Mouse (Mus musculus) neural tube, embryonic 15.5 days (tissue): ENCODE results near the gene 4930595D18Rik. TPM values are rescaled to one million over a fixed set of nuclear protein-coding genes. Genes with fewer than 3 reads are reported as not detected.

Source experiments
- ATAC-seq: fragments of 200-750 bp; cut with Nextera tagmentation; 2 replicates; pipeline ENCODE4 v1.8.0; 2017; ENCODE audit warnings: mild to moderate bottlenecking, moderate TSS enrichment, moderate library complexity; ENCODE audit not compliant: low FRiP score
- H3K27ac ChIP-seq: fragments of 300-500 bp; sonication (generic); replicated peaks from 2 replicates; pipeline ENCODE4 v1.5.1; 2015; ENCODE audit warnings: mild to moderate bottlenecking, inconsistent platforms
- H3K27me3 ChIP-seq: fragments of 300-500 bp; sonication (generic); replicated peaks from 2 replicates; pipeline ENCODE4 v1.6.1; 2015; ENCODE audit warnings: inconsistent platforms
- H3K36me3 ChIP-seq: fragments of 300-500 bp; sonication (generic); 2 replicates; pipeline ENCODE4 v1.6.1; 2015; ENCODE audit warnings: inconsistent platforms
- H3K4me1 ChIP-seq: fragments of 300-500 bp; sonication (generic); 2 replicates; pipeline ENCODE4 v1.6.1; 2015; ENCODE audit warnings: inconsistent platforms
- H3K4me2 ChIP-seq: fragments of 300-500 bp; sonication (generic); 2 replicates; pipeline ENCODE4 v1.6.1; 2015; ENCODE audit warnings: inconsistent platforms, mild to moderate bottlenecking, moderate library complexity
- H3K4me3 ChIP-seq: fragments of 300-500 bp; sonication (generic); replicated peaks from 2 replicates; pipeline ENCODE4 v1.5.1; 2015; ENCODE audit warnings: mild to moderate bottlenecking, inconsistent platforms
- H3K9ac ChIP-seq: fragments of 300-500 bp; sonication (generic); replicated peaks from 2 replicates; pipeline ENCODE4 v1.6.1; 2015; ENCODE audit warnings: mild to moderate bottlenecking, inconsistent platforms
- H3K9me3 ChIP-seq: fragments of 300-500 bp; sonication (generic); replicated peaks from 2 replicates; pipeline ENCODE4 v1.6.1; 2016; ENCODE audit warnings: inconsistent platforms
- WGBS: fragments of 180-500 bp; shearing (Covaris S2); methylation state at CpG from one replicate; pipeline ENCODE4 v1.1.7; 2015; ENCODE audit warnings: mixed read lengths; 5-methylcytosine and 5-hydroxymethylcytosine counted together
- polyA plus RNA-seq: library from polyadenylated mRNA; unstranded; fragments of >200 nt; fragmentation: Nextera tagmentation; extraction: Ambion mirVana; gene quantifications from 2 replicates; pipeline ENCODE4 v1.2.1, GENCODE M21; 2015

4930595D18Rik gene
- polyA plus RNA-seq, 1 experiment from 2014 or later, result not detected

- H3K36me3 ChIP-seq, result no peaks in the 10 kb centered on the region
- H3K9me3 ChIP-seq, result no peaks in the 10 kb centered on the region
- H3K9ac ChIP-seq, result no peak overlapping the region
- H3K4me3 ChIP-seq, result no peak overlapping the region
- WGBS, result 76% methylated on average over 6 of the region's 6 CpGs
- no peak overlapping the region for H3K4me2 ChIP-seq
- no peak overlapping the region for H3K27ac ChIP-seq
- no peaks in the 10 kb centered on the region for H3K27me3 ChIP-seq
- peaks cover 10% of the 10 kb centered on the region for H3K4me1 ChIP-seq
- ATAC-seq, result no peak
These were observed 58.6 kb downstream of the 4930595D18Rik start for GRCm38 (mm10) chr12:111125666-111126065.

GRCm38 (mm10) chr12:111124601-111125260 lies 59.6 kb downstream of the 4930595D18Rik start:
- Histone ChIP-seq H3K9ac (no peak overlapping the region), H3K36me3 (no peaks in the 10 kb centered on the region), H3K9me3 (no peaks in the 10 kb centered on the region), H3K27me3 (no peaks in the 10 kb centered on the region), H3K4me2 (peak overlapping the region; percentile 19; the same call in 1 of the 2 replicates), H3K4me3 (no peak overlapping the region), H3K27ac (peak overlapping the region; percentile 29; the same call in 1 of the 2 replicates), H3K4me1 (peaks cover 10% of the 10 kb centered on the region)
- 49% methylated on average over 14 of the region's 14 CpGs for WGBS
- 0 out of 2 replicates have a peak, but pooled peaks have one; percentile 35 for ATAC-seq

- H3K4me2 ChIP-seq, result no peak overlapping the region
- H3K9me3 ChIP-seq, result no peaks in the 10 kb centered on the region
- H3K27ac ChIP-seq, result no peak overlapping the region
- no peaks in the 10 kb centered on the region for H3K27me3 ChIP-seq
- no peak overlapping the region for H3K9ac ChIP-seq
- no peak for ATAC-seq
- peaks cover 10% of the 10 kb centered on the region for H3K36me3 ChIP-seq
- peaks cover 10% of the 10 kb centered on the region for H3K4me1 ChIP-seq
- no peak overlapping the region for H3K4me3 ChIP-seq
These were observed 61.9 kb downstream of the 4930595D18Rik start for GRCm38 (mm10) chr12:111122332-111122852.

GRCm38 (mm10) chr12:111120976-111121645 lies 63.2 kb downstream of the 4930595D18Rik start:
- Histone ChIP-seq H3K4me2 (no peak overlapping the region), H3K27me3 (no peaks in the 10 kb centered on the region), H3K36me3 (peaks cover 15% of the 10 kb centered on the region), H3K4me3 (no peak overlapping the region), H3K4me1 (peaks cover 10% of the 10 kb centered on the region), H3K9me3 (no peaks in the 10 kb centered on the region), H3K9ac (no peak overlapping the region), H3K27ac (no peak overlapping the region)
- no peak for ATAC-seq
- WGBS, result 90% methylated on average over 9 of the region's 9 CpGs

GRCm38 (mm10) chr12:111119506-111120085 lies 64.7 kb downstream of the 4930595D18Rik start:
- peaks cover 15% of the 10 kb centered on the region for H3K36me3 ChIP-seq
- 96% methylated on average over 5 of the region's 5 CpGs for WGBS
- no peak overlapping the region for H3K4me2 ChIP-seq
- ATAC-seq, result no peak
- no peak overlapping the region for H3K27ac ChIP-seq
- H3K4me3 ChIP-seq, result no peak overlapping the region
- no peaks in the 10 kb centered on the region for H3K27me3 ChIP-seq
- H3K9ac ChIP-seq, result no peak overlapping the region
- peaks cover 2% of the 10 kb centered on the region for H3K4me1 ChIP-seq
- no peaks in the 10 kb centered on the region for H3K9me3 ChIP-seq

GRCm38 (mm10) chr12:111114593-111114992 lies 69.7 kb downstream of the 4930595D18Rik start:
- Histone ChIP-seq H3K4me2 (no peak overlapping the region), H3K9ac (no peak overlapping the region), H3K27ac (no peak overlapping the region), H3K4me3 (no peak overlapping the region), H3K4me1 (no peaks in the 10 kb centered on the region), H3K9me3 (no peaks in the 10 kb centered on the region), H3K36me3 (peaks cover 49% of the 10 kb centered on the region), H3K27me3 (no peaks in the 10 kb centered on the region)
- no peak for ATAC-seq
- WGBS, result 91% methylated on average over 5 of the region's 5 CpGs

- Histone ChIP-seq H3K9me3 (no peaks in the 10 kb centered on the region), H3K4me2 (no peak overlapping the region), H3K4me3 (no peak overlapping the region), H3K36me3 (peaks cover 51% of the 10 kb centered on the region), H3K27me3 (no peaks in the 10 kb centered on the region), H3K4me1 (no peaks in the 10 kb centered on the region), H3K9ac (no peak overlapping the region), H3K27ac (no peak overlapping the region)
- ATAC-seq, result no peak
- 95% methylated on average over 8 of the region's 8 CpGs for WGBS
These were observed 73.1 kb downstream of the 4930595D18Rik start for GRCm38 (mm10) chr12:111111176-111111575.

Other genes starting within 250 kb of the 4930595D18Rik start
- gene Ankrd9, start 205.5 kb downstream of the 4930595D18Rik start, polyA plus RNA-seq, result 10.5 and 12.6 TPM in 2 replicates
- gene Rcor1, start 145.1 kb downstream of the 4930595D18Rik start, polyA plus RNA-seq, result 4.5 and 6.0 TPM in 2 replicates
- gene Traf3, start 18.1 kb downstream of the 4930595D18Rik start, polyA plus RNA-seq, result 16.9 and 19.0 TPM in 2 replicates
- 45.9 and 50.2 TPM in 2 replicates for gene Amn, start 86.6 kb upstream of the 4930595D18Rik start, polyA plus RNA-seq
- gene Cdc42bpb, start 193.2 kb upstream of the 4930595D18Rik start, polyA plus RNA-seq, result 30.2 and 33.7 TPM in 2 replicates
- gene Lbhd2, start 222.3 kb upstream of the 4930595D18Rik start, polyA plus RNA-seq, result 1.4 and 2.8 TPM in 2 replicates
- gene Exoc3l4, start 232.5 kb upstream of the 4930595D18Rik start, polyA plus RNA-seq, result 1.9 and 11.8 TPM in 2 replicates